Mouse (Mus musculus) megakaryocyte, embryonic 14.5 days (primary cell): ENCODE measurements around the gene Rbms3.

Source experiments
- FLI1 ChIP-seq: IDR thresholded peaks from 2 replicates; pipeline ENCODE4 v1.6.1; 2012; ENCODE audit warnings: low read length, inconsistent platforms, mixed read lengths
- GATA1 ChIP-seq: IDR thresholded peaks from 3 replicates; pipeline ENCODE4 v1.6.1; 2012; ENCODE audit warnings: mixed read lengths, low read length, inconsistent platforms, borderline replicate concordance

DNA sequence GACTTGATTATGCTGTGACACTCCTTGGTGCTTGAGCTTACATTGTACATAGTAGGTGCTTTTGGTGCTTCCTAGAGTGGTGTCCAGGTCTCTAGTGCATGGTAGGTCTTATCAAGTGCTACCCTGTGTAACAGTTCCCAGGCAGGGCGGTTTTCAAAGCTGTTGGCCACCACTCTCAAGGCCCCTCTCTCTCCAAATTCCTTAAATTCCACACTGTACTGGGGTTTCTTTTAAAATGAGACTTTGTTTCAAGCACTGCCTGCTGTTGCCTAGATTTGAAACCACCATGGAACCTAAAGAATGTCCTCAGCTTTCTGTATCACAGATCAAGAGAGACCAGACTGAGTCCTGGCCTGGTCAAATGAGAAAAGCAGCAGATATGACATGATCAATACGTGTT is 516.1 kb downstream of the Rbms3 start:
- no peak for TF ChIP-seq FLI1
- TF ChIP-seq GATA1: no peak
